8 mouse cellular contexts compared by ENCODE assay signal in genomic region chr8:84236998-84237473, GRCm38 (mm10). TPM values are rescaled to one million over a fixed set of nuclear protein-coding genes. Genes with fewer than 3 reads are reported as not detected.
A peak's percentile ranks its signal among the peaks of the same experiment; 100 is the strongest.
DNase-seq lines count a peak whose midpoint lies in the region; ATAC-seq and TF ChIP-seq lines count a peak whose summit lies in the region.

Gene Zswim4 (minus strand): TSS chr8:84237055.

- H3K27ac ChIP-seq in forebrain, embryonic 16.5 days (ENCODE audit: low read length): peak within 1 kb of the TSS; percentile 81
- H3K27ac ChIP-seq in layer of hippocampus, adult 2 months: peak within 1 kb of the TSS; percentile 95
- peak within 1 kb of the TSS; percentile 83 for H3K27ac ChIP-seq in lung, embryonic 14.5 days (ENCODE audit: low read depth)
- H3K27ac ChIP-seq in olfactory bulb, adult 2 months (ENCODE audit: insufficient read depth, low read depth, low read length): peak within 1 kb of the TSS; percentile 42; the same call in 1 of the 2 replicates
- H3K27ac ChIP-seq in thymus, adult 2 months (ENCODE audit: control insufficient read depth, insufficient read depth, low read length): peak within 1 kb of the TSS; percentile 85

- H3K4me1 ChIP-seq in G1E (ENCODE audit: insufficient read depth, low read depth, low read length): peaks cover 22% of the 10 kb centered on the region
- H3K4me1 ChIP-seq in forebrain, embryonic 16.5 days (replicated peaks; ENCODE audit: control insufficient read depth, insufficient read depth, low read length): peaks cover 36% of the 10 kb centered on the region
- H3K4me1 ChIP-seq in lung, embryonic 14.5 days (ENCODE audit: insufficient read depth): peaks cover 11% of the 10 kb centered on the region; the same call in 1 of the 2 replicates
- H3K4me1 ChIP-seq in olfactory bulb, adult 2 months (ENCODE audit: control insufficient read depth, insufficient read depth, low read length): peaks cover 14% of the 10 kb centered on the region
- H3K4me1 ChIP-seq in thymus, adult 2 months (replicated peaks; ENCODE audit: control insufficient read depth, insufficient read depth, low read length): peaks cover 22% of the 10 kb centered on the region

- H3K9ac ChIP-seq in forebrain, embryonic 16.5 days (replicated peaks; ENCODE audit: low read depth, low read length): peak within 1 kb of the TSS; percentile 93
- H3K9ac ChIP-seq in lung, embryonic 14.5 days: peak within 1 kb of the TSS; percentile 86

- no peaks in the 10 kb centered on the region for H3K9me3 ChIP-seq in G1E (replicated peaks)
- no peaks in the 10 kb centered on the region for H3K9me3 ChIP-seq in forebrain, embryonic 16.5 days (ENCODE audit: control insufficient read depth, low read length)
- H3K9me3 ChIP-seq in lung, embryonic 14.5 days (ENCODE audit: low read depth, low read length): no peaks in the 10 kb centered on the region

- H3K27me3 ChIP-seq in G1E (ENCODE audit: insufficient read depth, low read length): peaks cover 6% of the 10 kb centered on the region; the same call in 1 of the 2 replicates
- no peaks in the 10 kb centered on the region for H3K27me3 ChIP-seq in forebrain, embryonic 16.5 days (replicated peaks; ENCODE audit: control insufficient read depth, insufficient read depth, low read length)
- no peaks in the 10 kb centered on the region for H3K27me3 ChIP-seq in lung, embryonic 14.5 days (ENCODE audit: insufficient read depth, low read length)
- H3K27me3 ChIP-seq in thymus, adult 2 months (ENCODE audit: control insufficient read depth, insufficient read depth, low read length): no peaks in the 10 kb centered on the region

- DNase-seq in G1E (ENCODE audit: low spot score): peak; percentile 100
- DNase-seq in cerebellum, adult 18-20 months: peak; percentile 98 to 99
- peak; percentile 98 to 99 for DNase-seq in heart, postnatal 36 days
- DNase-seq in layer of hippocampus, adult 2 months (ENCODE audit: low spot score in 2 of 2): peak; percentile 97 to 99
- peak; percentile 99 for DNase-seq in lung, embryonic 14.5 days
- peak; percentile 96 for DNase-seq in thymus, adult 2 months

- peaks cover 32% of the 10 kb centered on the region for H3K36me3 ChIP-seq in G1E (replicated peaks)
- H3K36me3 ChIP-seq in forebrain, embryonic 16.5 days (ENCODE audit: control insufficient read depth, insufficient read depth): peaks cover 5% of the 10 kb centered on the region
- peaks cover 20% of the 10 kb centered on the region; the same call in 1 of the 2 replicates for H3K36me3 ChIP-seq in lung, embryonic 14.5 days (ENCODE audit: insufficient read depth)
- H3K36me3 ChIP-seq in thymus, adult 2 months (ENCODE audit: control insufficient read depth, insufficient read depth, low read length): no peaks in the 10 kb centered on the region

- peak within 1 kb of the TSS; percentile 84 for H3K4me3 ChIP-seq in G1E (ENCODE audit: low read depth, low read length)
- H3K4me3 ChIP-seq in forebrain, embryonic 16.5 days (replicated peaks; ENCODE audit: low read length): peak within 1 kb of the TSS; percentile 95
- H3K4me3 ChIP-seq in layer of hippocampus, adult 2 months: peak within 1 kb of the TSS; percentile 69
- peak within 1 kb of the TSS; percentile 71 for H3K4me3 ChIP-seq in lung, embryonic 14.5 days (ENCODE audit: low read depth, low read length)
- peak within 1 kb of the TSS; percentile 73 for H3K4me3 ChIP-seq in olfactory bulb, adult 2 months (ENCODE audit: insufficient read depth, low read depth, low read length)
- peak within 1 kb of the TSS; percentile 90 for H3K4me3 ChIP-seq in thymus, adult 2 months (ENCODE audit: control insufficient read depth, insufficient read depth, low read length)

- peak; percentile 99 for ATAC-seq in G1E (ENCODE audit: extremely low read depth, insufficient number of reproducible peaks, low FRiP score, poor library complexity, severe bottlenecking)
- peak; percentile 98 for ATAC-seq in forebrain, embryonic 16.5 days
- ATAC-seq in lung, embryonic 14.5 days (ENCODE audit: insufficient read depth): peak; percentile 99

- intact Hi-C loops in heart, postnatal 36 days (cut with DNase I): loop anchor here (1.0 to 10.0 kb wide), 2 partner anchors 12 to 48 kb away; partner anchors contain the start of gene D8Ertd738e

- WGBS in forebrain, embryonic 16.5 days: under 1% methylated on average over 35 of the region's 35 CpGs
- WGBS in lung, embryonic 14.5 days: 0% methylated on average over 35 of the region's 35 CpGs
- WGBS in olfactory bulb, adult 2 months: under 1% methylated on average over 35 of the region's 35 CpGs
- 0% methylated on average over 35 of the region's 35 CpGs for WGBS in thymus, adult 2 months

- TF ChIP-seq POLR2A in olfactory bulb, adult 2 months (IDR thresholded peaks at IDR 0.05; ENCODE audit: insufficient read depth, low read depth, low read length): peak; percentile 43; the same call in 1 of the 2 replicates
- TF ChIP-seq POLR2A in thymus, adult 2 months (IDR thresholded peaks at IDR 0.05; ENCODE audit: control insufficient read depth, extremely low read depth, insufficient read depth, low read length, poor library complexity): peak; percentile 78; the same call in 1 of the 2 replicates

- peak within 1 kb of the TSS; percentile 87 for H3K4me2 ChIP-seq in forebrain, embryonic 16.5 days (ENCODE audit: low read length)
- peak within 1 kb of the TSS; percentile 94 for H3K4me2 ChIP-seq in lung, embryonic 14.5 days

- no peak for TF ChIP-seq CTCF in G1E (IDR thresholded peaks at IDR 0.05; ENCODE audit: low read depth, low read length)
- TF ChIP-seq CTCF in layer of hippocampus, adult 2 months (conservative IDR thresholded peaks at IDR 0.05): peak; percentile 43
- TF ChIP-seq CTCF in lung, embryonic 14.5 days (IDR thresholded peaks at IDR 0.05; ENCODE audit: low read depth): no peak
- no peak for TF ChIP-seq CTCF in olfactory bulb, adult 2 months (IDR thresholded peaks at IDR 0.05; ENCODE audit: insufficient read depth, low read depth, low read length)
- peak; percentile 41; the same call in 1 of the 2 replicates for TF ChIP-seq CTCF in thymus, adult 2 months (IDR thresholded peaks at IDR 0.05; ENCODE audit: borderline replicate concordance, control insufficient read depth, extremely low read depth, insufficient read depth, low read length, poor library complexity)

RNA-seq across cellular contexts. Expression of gene Zswim4, which starts in this region (rescaled TPM):
- total RNA-seq in G1E (2014; fragmentation: Nextera tagmentation) (8.5 and 9.7 TPM in 2 replicates), G1E (2017) (5.7 and 7.3 TPM in 2 replicates)
- 14.6 and 19.0 TPM in 2 replicates for polyA plus RNA-seq in G1E (2012)
- polyA plus RNA-seq in forebrain, embryonic 16.5 days (2015; fragmentation: Nextera tagmentation; extraction: Ambion mirVana): 40.1 and 41.8 TPM in 2 replicates
- total RNA-seq in heart, postnatal 36 days (2021): 10 to 100 TPM in 1 of 2 experiments, 1 to 10 TPM in 1; 9.5 to 11.0 TPM
- 10 to 100 TPM; 18.0 to 19.3 TPM for total RNA-seq in layer of hippocampus, adult 2 months (2021)
- polyA plus RNA-seq in lung, embryonic 14.5 days (2014; fragmentation: Nextera tagmentation; extraction: Ambion mirVana): 13.9 and 14.4 TPM in 2 replicates
- 65.7 TPM in 1 of 2 replicates, not detected in the other for polyA plus RNA-seq in olfactory bulb, adult 2 months (2012; ENCODE audit: insufficient read depth, insufficient read length, low replicate concordance, missing spikeins)
- polyA plus RNA-seq in thymus, adult 2 months (2012; rRNA removed): 53.0 and 59.0 TPM in 2 replicates

Comparison
In these comparisons a context has a peak if more than half of its experiments do, and no peak if none do; other contexts are left out.
1. Peak in every context shown above with its lines: DNase-seq, ATAC-seq, H3K4me3 ChIP-seq and H3K27ac ChIP-seq.
2. CTCF ChIP-seq: peak in layer of hippocampus, adult 2 months (single experiment) and thymus, adult 2 months (single experiment); none in G1E (single experiment), lung, embryonic 14.5 days (single experiment) and olfactory bulb, adult 2 months (single experiment).
3. H3K27ac ChIP-seq: peak in every context shown above with its lines; median percentile 95 in layer of hippocampus, adult 2 months; 85 in thymus, adult 2 months; 83 in lung, embryonic 14.5 days; 81 in forebrain, embryonic 16.5 days; 42 in olfactory bulb, adult 2 months.